Mouse (Mus musculus): ENCODE results near the gene Xrra1.

DNA sequence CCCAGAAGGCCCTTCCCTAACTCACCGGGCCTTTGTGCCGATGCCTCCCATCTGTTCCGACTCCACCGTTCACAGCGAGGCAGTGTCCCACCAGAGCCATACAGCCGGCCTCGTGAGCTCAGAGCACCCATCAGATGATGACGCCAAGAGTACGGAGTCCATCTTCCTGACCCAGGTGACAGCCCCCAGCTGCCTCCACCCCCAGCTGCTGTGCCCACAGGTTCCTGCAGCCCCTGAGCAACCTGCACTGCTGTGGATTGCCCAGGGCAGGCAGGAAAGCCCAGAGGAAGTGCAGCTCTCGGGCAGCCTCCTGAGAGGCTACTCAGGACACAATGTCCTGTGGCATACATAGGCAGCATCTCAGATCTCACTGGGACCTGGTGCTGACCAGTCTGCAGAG, 55.4 kb downstream of the Xrra1 start:
- TF ChIP-seq CTCF (IDR thresholded peaks at IDR 0.05; ENCODE audit: borderline replicate concordance, insufficient read depth, low read depth, low read length) = no peak
- TF ChIP-seq POLR2A (IDR thresholded peaks at IDR 0.05; ENCODE audit: borderline replicate concordance, insufficient read depth, low read length) = no peak

Data from cerebellum, adult 2 months (tissue).